Mouse (Mus musculus): ENCODE data around the gene Fbxo10.
"Not testable (repeated sequence)": the region's sequence is repeated elsewhere in the genome, so short reads cannot be mapped to it uniquely, and the experiment has no call there.

The Fbxo10 gene

DNA sequence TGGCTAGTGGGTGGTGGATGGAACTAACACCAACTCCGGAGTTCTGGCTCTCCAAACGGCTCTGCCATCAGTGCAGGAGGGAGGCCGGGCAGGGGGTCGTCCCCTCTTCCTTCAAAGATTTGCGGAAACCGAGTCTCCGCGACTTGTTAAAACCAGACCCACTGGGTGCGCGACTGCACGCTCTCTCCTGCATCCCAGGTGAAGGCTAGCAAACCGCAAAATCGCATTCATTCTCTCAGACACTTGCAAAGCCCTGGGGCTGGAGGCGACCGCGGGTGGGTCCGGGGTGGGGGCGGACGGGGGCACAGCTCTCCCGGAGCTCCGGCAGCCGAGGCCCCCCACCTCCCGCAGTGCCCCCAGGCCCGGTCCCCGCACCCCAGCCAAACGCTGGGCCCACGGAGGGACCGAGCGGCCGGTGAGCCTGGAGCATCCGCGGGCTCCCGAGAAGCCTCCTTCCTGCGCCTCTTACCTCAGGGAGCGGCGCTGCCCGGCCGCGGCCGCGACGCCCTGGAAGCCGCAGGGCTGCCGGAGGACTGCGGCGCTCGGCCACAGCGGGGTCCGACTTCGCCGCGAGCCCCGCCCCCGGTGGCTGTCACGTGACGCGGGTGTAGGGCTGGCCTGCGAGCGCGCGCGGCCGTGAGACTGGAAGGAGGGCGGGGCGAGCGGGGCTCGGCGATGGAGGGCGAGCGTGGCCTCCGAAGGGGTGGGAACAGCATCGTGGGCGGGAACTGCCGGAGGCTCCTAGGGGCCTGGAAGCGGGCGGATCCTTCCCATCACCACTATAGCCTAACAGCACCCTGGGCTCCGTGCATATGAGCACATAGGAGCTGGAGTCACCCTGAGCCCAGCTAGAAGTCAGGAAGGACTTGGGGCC lies at the start of gene Fbxo10:
TSS of gene Fbxo10 (minus strand) at position 584 of the 874 bp plus-strand sequence.
- peak; percentile 86 to 91 for DNase-seq (ENCODE audit: low spot score in 2 of 2)

DNA sequence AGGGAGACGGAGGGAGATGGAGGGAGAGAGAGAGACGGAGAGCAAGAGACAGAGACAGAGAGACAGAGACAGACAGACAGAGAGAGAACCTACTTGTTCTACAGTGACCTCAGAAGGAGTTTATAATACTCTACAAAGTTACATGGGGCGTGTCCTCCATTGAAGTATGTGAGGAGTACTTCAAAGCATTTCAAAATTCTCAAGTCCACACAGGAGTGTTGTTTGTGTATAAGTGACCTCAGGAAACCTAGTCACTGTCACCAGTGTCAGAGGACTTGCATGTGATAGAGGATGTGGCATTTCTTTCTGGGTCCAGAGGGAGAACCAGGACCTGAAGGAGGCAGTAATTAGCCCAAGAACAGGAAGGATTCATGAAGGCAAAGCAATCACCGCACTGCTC lies 46.6 kb upstream of the Fbxo10 start:
- DNase-seq (ENCODE audit: low spot score in 2 of 2), result no peak

DNA sequence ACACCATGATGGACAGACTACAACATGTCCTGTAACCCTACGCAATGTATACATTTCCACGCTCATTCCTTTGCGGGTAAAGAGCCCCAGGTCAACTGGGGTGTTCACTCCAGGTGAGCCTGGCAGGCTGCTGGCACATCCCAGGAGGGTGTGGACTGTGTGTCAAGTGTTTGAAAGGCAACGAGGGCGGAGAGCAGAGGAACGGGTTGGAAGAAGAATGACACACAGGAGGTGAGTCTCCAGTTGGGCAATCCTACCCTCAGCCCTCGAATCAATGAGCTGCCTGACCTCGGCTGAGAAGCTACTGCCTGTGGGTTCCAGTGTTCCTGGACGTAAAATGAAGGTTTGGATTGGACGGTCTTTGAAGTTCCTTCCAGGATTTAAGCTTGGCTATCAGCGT lies 36.9 kb upstream of the Fbxo10 start:
- DNase-seq (ENCODE audit: low spot score in 2 of 2), result no peak

DNA sequence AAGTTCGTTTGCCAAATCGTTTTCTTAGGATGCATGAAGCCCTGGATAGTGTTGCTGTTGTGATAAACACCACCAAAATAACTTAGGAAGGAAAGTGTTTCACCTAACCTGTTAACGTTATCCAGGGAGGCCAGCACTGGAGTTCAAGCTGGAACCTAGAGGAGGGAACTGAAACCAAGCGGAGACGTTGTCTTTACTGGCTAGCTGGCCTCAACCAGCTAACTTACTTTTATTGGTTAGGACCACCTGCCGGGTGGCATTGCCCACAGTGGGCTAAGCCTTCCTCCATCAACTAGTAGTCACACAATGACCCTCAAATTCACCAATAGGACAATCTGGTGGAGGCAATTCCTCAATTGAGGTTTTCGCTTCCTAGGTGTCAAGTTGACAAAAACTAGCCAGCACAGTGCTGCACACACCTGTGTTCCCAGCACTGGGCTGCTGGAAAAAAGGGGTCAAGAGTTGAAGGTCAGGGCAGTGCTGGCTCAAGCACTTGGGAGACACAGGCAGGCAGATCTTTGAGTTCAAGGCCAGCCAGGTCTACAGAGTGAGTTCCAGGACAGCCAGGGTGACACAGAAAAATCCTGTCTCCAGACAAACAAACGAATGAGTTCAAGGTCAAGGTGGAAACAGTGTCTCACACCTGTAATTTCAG lies 24.2 kb upstream of the Fbxo10 start:
- DNase-seq (ENCODE audit: low spot score in 2 of 2), result no peak

DNA sequence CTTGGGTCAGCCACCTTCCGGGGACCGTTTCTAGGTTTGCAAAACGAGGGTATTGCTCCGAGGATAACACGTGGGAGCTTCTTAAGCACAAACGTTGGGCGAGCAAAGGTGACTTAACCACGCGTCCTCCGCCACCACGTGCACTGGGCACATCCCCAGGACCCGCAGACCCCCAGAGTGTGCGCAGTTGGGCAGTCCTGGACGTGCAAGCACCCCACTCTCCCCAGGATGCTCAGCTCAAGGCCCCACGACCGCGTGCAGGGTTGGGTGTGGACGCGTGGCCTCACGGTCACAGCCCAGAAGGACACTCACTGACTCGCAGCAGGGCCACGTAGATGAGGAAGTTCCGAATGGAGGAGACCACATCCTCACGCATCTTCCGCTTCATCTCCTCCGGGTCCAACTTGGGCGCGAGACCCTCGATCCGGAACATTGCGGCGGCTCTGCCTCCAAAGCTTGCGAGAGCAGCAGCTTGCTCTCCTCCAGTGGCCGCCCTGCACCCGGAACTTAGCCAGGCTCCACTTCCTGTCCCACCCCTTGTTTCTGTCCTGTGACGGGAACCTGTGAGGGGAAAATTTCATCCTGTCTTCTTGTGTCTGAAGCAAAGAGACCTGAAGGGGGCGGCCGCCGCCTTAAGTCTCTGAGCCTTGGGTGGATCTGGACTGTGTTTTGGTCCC lies 23.3 kb upstream of the Fbxo10 start, which contains the start of gene Tomm5:
TSS of gene Tomm5 (minus strand) at position 514 of the 677 bp plus-strand sequence.
- DNase-seq (ENCODE audit: low spot score in 2 of 2), result peak; percentile 89 to 90

DNA sequence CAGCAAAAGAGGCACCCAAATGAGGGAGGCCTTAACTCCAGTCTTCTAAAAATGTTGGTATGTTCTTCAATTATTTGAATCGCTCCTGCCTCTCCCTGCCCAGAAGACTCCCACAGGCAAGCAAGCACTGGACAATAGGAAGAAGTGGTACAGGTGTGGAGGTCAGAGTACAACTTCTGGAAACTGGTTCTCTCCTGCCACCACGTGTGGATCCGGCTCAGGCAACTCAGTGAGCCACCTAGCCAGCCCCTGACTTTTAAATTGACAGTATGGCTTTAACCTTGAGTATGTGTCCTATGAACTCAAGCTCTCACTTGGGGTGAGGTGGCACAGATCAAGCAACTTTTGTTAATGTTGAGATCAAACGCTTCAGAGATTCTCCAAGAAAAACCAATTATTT lies 22.7 kb upstream of the Fbxo10 start:
- DNase-seq (ENCODE audit: low spot score in 2 of 2), result no peak

DNA sequence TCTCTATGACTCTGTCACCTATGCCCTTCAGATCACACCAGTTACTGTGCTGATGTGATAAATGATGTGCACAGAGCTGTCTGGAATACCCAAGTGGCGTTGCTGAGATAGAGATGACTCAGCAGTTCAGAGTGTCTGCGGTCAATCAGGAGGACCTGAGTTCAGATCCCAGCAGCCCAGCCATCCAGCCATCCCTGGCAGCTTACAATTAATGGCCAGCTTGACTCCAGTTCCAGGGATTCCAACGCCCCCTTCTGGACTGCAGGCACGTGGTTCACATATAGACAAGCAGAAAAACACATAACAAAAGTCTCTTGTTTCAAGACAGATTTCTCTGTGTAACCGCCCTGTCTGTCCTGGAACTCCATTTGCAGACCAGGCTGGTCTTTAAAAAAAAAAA lies 22.0 kb upstream of the Fbxo10 start:
- no peak for DNase-seq (ENCODE audit: low spot score in 2 of 2)

DNA sequence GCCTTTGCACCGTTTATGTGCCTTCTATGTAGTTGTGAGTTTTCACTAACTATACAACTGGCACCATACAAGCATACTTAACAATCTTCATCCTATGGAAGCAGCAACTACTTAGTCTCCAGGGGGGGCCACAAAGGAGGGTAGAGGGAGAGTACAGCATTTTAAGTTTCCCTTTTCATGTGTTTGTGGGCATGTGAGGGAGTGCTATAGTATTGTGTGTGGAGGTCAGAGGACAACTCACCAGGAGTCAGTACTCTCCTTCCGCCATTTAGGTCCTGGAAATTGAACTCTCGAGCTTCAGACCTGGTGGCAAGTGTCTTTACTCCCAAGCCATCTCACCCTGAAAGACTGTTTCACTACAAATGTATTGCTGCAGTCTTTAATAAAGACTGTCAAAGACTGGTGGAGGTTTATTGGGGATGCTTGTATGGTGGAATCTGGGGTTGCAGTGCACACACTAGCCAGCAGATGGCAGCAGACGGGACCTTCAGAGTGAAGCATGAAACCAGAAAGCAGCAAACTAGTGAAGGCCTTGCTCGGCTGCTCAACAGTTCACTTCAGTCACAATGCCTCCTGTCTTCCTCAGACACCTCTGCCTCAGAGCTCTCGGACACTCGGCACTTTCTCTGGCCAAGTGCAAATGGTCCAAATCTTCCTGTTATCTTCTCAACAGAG lies 12.9 kb upstream of the Fbxo10 start:
- peak; percentile 18 to 52 for DNase-seq (ENCODE audit: low spot score in 2 of 2)

DNA sequence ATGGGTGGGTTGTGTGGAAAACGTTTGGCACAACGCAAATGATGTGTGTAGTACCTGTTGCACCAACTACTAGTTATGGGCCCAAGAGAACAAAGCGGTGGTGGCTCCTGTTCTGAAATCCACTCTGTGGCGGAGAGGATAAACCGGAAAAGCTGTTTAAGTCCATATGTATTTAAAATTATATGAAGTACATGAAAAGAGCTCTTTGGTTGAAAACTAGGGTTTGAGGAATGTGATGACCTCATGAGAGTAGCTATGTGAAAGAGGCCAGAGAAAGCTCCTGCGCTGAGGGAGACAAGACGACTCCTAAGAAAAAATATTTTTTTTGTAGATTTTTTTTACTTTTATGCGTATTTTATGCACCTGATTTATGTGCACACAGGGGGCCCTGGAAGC lies 489 bp upstream of the Fbxo10 start:
- DNase-seq (ENCODE audit: low spot score in 2 of 2), result no peak

DNA sequence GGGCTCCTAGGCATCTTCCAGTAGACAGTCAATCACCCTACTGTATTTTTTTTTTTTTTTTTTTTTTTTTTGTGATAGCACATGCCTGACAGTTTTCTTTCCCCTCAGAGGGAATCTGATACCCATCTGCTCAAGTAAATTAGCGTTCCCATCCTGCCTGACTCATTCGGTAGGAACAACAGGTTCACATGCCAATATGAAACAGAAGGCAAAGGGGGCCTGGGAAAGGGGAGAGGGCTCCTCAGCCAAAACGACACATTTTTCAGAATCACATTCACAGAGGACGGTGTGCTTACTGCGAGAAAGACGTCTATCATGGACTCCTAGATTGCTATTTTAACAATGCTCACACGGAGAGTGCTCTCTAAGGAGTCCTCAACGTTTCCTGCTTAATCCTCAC lies 917 bp downstream of the Fbxo10 start:
- no peak for DNase-seq (ENCODE audit: low spot score in 2 of 2)

DNA sequence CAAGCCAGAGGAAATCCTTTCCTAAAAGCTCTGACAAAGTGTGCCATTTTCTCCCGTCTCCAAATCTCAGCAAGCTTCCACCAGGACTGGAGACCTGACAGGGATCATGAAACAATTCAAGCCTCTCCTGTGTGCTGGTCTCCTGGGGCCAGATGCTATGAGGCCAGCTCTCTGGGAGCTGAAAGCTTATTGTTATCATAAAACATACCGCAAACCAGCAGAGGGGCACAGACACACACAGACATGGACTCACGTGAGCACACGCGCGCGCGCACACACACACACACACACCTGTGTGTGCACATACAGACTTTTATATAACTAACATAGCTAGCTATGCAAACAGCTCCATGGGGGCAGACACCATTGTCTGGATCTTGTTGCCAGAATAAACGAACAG lies 1.5 kb downstream of the Fbxo10 start:
- DNase-seq (ENCODE audit: low spot score in 2 of 2), result no peak

DNA sequence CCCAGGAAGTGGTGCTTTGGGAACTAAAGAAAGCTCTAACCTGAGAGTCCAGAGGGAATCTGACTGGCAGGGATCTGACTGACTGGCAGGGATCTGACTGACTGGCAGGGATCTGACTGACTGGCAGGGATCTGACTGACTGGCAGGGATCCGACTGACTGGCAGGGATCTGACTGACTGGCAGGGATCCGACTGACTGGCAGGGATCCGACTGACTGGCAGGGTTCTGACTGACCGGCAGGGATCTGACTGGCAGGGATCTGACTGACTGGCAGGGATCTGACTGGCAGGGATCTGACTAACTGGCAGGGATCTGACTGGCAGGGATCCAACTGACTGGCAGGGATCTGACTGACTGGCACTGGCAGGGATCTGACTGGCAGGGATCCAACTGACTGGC lies 3.4 kb downstream of the Fbxo10 start:
- DNase-seq (ENCODE audit: low spot score in 2 of 2), result not testable (repeated sequence)

DNA sequence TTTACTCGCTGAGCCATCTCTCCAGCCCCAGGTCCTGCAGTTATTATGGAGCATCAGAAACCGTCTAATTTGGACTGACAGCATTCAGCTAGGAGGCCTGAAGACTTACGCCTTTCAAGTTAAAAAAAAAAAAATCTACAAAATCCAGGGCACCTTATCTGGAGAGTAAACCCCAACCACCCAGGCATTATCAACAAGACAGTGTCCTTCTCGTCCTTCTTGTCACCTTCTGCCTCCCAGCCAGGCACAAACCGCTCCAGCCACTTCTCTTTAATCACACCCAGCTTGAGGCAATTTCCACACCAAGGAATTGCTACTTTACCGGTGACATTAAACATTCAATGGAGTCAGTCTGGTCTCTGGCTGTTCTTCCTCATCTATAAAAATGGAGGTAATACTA lies 10.9 kb downstream of the Fbxo10 start:
- peak in 1 of 2 experiments; percentile 20 for DNase-seq (ENCODE audit: low spot score in 2 of 2)

DNA sequence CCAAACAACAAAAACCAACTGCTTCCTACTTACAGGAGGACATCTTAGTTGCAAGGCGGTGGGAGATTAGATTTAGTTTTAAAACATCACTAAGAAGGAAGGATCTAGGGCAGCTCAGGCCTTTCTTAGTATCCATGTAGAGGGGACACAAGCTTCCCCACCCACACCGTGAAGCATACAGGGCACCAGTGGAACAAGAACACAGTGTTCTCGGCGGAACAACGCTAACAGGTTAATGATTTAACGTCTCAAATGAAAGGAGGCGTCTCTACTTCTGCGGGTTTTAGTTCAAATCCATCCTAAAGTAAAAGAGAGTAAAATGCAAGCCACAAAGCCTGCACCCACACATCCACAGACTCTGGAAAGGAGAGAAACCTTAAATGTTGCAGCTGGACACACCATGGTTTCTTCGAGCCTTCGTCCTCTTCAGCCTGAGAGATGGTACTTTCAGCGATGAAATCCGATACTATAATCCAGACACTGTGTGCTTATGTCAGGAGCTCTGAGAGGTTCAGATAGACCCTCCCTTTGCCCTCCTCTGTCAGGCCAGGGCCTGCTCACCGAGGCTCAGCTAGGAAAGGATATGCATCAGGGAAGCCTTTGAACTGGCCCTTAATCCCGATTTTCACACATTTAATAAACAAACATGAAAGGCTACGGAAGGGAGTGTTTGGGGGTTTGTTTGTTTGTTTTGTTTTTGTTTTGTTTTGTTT lies 12.0 kb downstream of the Fbxo10 start:
- DNase-seq (ENCODE audit: low spot score in 2 of 2), result no peak

DNA sequence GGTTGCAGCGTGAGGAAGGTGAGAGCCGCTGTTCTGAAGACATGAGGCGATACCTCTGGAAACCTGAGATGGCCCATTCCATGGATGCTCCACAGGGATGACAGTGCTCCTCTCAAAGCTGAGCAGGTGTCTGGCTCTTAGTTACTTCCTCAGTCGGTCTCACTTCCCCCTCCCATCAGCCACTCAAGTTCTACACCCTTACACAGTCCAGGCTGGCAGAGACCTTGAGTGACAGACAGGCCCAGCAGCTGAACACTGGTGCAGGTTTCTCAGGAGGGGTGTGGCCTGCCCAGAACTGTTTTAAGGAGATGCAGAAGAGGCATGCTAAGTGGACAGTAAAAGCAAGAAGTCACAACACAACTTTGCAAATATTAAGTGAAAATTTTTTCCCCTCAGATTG lies 16.7 kb downstream of the Fbxo10 start:
- peak; percentile 48 to 52 for DNase-seq (ENCODE audit: low spot score in 2 of 2)

DNA sequence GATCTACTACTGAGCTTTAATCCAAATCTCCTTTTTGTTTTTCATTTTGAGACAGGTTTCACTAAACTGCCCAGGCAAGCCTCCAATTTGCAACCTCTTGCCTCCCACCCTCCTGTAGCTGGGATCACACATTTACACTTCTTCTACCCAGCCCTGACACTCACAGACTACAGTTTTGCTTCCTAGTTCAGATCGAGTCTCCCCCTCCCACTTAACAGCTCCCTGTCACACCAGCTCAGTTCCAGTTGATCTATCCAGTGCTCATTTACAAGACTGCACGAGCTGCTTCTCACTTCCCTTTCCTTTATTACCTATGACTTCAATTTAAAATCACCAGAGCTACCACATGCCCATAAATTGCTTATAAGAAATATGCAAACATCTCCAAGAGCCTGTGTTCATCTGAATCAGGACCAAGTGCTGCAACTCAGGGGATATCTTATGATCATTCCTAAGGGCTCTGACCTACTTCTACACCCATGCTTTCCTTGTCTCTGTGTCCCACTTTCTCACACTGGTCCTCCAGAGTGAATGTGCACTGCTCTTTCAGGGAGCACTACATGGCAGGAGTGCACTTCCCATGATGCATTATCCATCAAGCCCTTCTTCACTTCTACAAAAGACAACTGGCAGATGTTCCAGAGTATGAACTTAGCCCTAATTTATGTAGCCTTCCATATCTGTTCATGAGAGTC lies 18.2 kb downstream of the Fbxo10 start:
- DNase-seq (ENCODE audit: low spot score in 2 of 2), result no peak

DNA sequence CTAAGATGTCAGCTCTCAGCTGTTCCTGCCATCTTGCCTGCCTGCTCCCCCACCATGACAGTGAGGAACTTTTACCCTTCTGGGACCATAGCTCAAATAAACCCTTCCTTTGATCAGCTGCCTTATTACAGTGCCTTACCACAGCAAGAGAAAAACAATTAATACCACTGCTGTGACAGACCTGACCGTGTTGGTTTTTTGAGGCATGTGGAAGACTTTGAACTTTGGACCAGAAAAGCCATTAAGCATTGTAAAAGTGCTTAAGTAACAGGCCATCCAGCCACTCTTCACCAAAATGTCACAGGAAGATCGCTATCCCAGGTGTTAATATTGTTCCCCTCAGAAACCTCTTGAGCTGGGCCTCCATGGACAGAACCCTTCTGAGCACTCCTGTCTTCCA lies 19.8 kb downstream of the Fbxo10 start:
- DNase-seq (ENCODE audit: low spot score in 2 of 2), result no peak

DNA sequence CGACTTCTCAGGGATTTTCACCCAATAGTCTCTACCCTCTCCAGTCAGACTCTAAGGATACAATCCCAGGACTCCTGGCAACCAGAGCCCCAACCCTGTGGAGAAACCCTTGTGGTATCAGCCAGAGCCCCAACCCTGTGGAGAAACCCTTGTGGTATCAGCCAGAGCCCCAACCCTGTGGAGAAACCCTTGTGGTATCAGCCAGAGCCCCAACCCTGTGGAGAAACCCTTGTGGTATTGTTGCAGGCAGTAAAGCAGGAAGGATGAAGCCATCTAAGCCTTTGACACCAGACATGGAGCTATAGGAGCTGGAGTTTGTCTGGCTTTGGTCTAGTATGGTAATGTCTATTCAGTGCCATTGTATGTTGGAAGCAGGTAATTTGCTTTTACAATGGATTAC lies 20.6 kb downstream of the Fbxo10 start:
- not testable (repeated sequence) for DNase-seq (ENCODE audit: low spot score in 2 of 2)

DNA sequence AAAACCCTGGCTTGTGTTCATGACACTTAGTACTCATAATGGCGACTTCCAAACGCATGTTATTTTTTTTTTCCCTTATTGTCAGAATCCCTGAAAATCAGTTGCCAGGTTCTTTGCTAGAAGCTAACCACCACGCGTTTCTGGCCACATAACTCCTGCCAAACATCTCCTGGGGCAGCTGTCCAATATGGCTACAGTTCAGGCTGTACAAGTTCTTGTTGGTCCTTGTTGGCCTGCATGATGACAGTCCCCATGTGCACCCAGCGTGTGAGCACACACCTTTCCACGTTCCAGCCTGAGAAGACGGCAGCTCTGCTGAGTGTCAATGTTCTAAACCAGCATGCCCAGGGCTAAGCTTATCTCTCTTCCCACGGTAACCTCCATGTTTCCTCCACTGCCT lies 29.0 kb downstream of the Fbxo10 start:
- DNase-seq (ENCODE audit: low spot score in 2 of 2), result no peak

DNA sequence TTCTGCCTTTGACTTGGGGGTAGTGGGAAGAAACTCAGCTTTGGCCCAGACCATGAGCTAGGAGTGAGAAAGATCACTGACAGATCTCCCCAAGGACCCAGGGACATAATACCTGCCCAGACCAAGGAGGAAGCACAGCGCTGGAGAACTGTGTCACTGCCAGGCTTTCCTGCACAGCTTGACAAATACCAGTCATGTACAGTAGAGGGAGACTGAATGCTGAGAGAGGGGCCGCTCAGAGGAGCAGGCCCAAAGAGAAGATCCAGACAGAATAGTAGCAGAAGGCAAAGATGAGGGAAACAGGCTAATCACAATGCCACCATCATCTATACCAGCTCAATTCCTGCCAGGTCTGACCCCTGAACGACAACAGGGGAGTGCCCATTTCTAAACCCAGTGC lies 29.5 kb downstream of the Fbxo10 start:
- no peak for DNase-seq (ENCODE audit: low spot score in 2 of 2)

DNA sequence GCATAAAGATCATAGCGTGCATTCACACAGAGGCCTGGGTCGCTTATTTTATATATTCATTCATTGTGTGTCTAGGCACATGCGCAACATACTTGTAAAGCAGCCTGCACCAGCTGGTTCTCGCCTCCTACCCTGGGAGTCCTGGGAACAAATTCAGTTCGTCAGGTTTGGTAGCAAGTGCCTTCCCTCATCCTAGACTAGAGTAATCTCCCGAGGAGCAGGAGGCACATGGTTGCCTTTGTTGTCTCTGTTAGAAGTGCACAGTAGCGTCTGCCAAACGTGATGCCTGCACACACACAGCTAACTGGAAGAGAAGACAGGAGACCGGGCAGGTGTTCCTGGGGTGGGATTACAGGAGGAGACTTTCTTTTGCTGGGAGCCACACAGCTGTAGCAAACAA lies 36.4 kb downstream of the Fbxo10 start:
- DNase-seq (ENCODE audit: low spot score in 2 of 2), result no peak

All from spleen, postnatal 36 days (tissue).